Mouse (Mus musculus): ENCODE data around the gene C8g. TPM values are rescaled to one million over a fixed set of nuclear protein-coding genes. Genes with fewer than 3 reads are reported as not detected.

The C8g gene
- total and polyA plus RNA-seq, 2 experiments from 2014 or later = 0.58 to 6.5 TPM

DNA sequence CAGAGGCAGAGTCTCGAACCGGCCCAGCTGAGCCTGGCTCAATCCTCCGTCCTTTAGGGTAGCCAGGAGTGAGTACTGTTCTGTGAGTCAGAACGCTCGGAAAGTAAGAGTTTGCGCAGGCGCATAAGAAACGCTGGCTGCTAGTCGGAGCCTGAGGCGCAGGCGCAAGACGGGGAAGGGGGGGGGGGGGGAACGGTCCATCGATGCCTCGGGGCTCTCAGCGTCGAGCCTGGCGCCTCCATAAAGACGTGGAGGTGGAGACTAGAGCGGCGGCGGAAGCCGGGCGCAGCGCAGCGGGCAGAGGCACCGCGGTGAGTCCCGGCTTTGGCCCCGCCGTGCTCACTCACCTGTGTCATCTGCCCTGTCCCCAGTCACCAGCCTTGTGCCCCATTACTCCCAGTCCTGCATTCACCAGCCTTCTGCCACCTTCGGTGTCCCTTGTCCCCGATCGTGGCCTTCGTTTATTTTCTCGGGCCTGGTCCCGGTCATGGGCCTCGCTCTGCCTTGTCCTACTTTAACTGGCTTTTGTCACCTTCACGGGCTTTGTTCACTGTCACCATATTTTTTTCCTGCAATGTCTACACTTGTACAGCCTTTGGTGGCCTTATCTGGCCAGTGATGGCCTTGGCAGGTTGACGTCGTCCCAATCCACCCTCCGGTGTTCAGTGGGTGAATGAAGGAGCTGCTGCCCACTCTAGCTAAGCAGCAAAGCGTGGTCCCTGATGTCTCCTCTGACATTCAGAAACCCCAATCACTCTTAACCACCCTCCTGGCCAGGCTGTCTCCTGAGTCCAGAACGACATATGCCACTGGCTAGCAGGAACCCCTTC is 728 bp downstream of the C8g start, which contains the start of gene Fbxw5:
TSS of gene Fbxw5 (plus strand) at position 175 of the 830 bp plus-strand sequence.
- Histone ChIP-seq H3K4me3 (ENCODE audit: low read length) (peak within 1 kb of the TSS; percentile 69), H3K27me3 (ENCODE audit: insufficient read depth, low read length) (no peaks in the 10 kb centered on the region), H3K4me2 (ENCODE audit: low read depth, low read length) (peak within 1 kb of the TSS; percentile 94), H3K36me3 (ENCODE audit: insufficient read depth, low read length) (peaks cover 28% of the 10 kb centered on the region; the same call in 1 of the 2 replicates), H3K27ac (peak within 1 kb of the TSS; percentile 90), H3K4me1 (ENCODE audit: insufficient read depth, low read length) (peaks cover 14% of the 10 kb centered on the region), H3K9me3 (ENCODE audit: low read length) (no peaks in the 10 kb centered on the region), H3K9ac (replicated peaks; ENCODE audit: low read length) (peak within 1 kb of the TSS; percentile 88)
- under 1% methylated on average over 42 of the region's 44 CpGs for WGBS
- ATAC-seq (peak; percentile 91), DNase-seq (ENCODE audit: low spot score) (peak; percentile 98)
- TF ChIP-seq CTCF (IDR thresholded peaks at IDR 0.05; ENCODE audit: low read depth) = no peak

DNA sequence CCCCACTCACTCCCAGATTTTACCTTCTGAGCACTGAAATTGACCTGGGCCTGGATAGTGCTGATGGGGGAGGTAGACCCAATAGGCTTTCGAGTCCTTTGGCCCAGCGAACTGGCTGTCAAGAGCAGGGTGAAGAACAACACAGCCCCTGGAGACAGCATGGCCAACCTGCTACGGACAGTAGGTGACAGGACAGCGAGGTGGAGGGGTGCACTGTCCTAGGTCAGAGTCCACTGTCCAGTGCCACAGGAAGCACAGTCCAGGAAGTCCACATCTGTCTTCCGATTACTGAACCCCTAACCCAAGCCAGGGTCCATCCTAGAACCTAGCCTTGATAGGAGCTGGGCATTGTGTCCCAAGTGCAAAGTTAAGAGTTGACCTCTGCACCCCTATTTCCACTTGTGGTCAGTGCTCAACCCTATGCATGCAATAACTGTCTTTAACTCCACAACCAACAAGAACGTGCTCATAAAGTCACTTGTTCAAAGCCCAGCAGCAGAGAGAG is 1.4 kb downstream of the C8g start:
- H3K9me3 ChIP-seq (ENCODE audit: low read length) = no peaks in the 10 kb centered on the region
- WGBS = 74% methylated on average over 6 of the region's 6 CpGs
- H3K27ac ChIP-seq = peak overlapping the region; percentile 74
- H3K27me3 ChIP-seq (ENCODE audit: insufficient read depth, low read length) = no peaks in the 10 kb centered on the region
- no peak for TF ChIP-seq CTCF (IDR thresholded peaks at IDR 0.05; ENCODE audit: low read depth)
- H3K36me3 ChIP-seq (ENCODE audit: insufficient read depth, low read length) = peaks cover 24% of the 10 kb centered on the region; the same call in 1 of the 2 replicates
- H3K4me3 ChIP-seq (ENCODE audit: low read length) = peak overlapping the region; percentile 69
- H3K4me1 ChIP-seq (ENCODE audit: insufficient read depth, low read length) = peaks cover 14% of the 10 kb centered on the region
- ATAC-seq = peak; percentile 13; the same call in 1 of the 2 replicates
- peak overlapping the region; percentile 94 for H3K4me2 ChIP-seq (ENCODE audit: low read depth, low read length)
- no peak for DNase-seq (ENCODE audit: low spot score)
- peak overlapping the region; percentile 44 for H3K9ac ChIP-seq (replicated peaks; ENCODE audit: low read length)

DNA sequence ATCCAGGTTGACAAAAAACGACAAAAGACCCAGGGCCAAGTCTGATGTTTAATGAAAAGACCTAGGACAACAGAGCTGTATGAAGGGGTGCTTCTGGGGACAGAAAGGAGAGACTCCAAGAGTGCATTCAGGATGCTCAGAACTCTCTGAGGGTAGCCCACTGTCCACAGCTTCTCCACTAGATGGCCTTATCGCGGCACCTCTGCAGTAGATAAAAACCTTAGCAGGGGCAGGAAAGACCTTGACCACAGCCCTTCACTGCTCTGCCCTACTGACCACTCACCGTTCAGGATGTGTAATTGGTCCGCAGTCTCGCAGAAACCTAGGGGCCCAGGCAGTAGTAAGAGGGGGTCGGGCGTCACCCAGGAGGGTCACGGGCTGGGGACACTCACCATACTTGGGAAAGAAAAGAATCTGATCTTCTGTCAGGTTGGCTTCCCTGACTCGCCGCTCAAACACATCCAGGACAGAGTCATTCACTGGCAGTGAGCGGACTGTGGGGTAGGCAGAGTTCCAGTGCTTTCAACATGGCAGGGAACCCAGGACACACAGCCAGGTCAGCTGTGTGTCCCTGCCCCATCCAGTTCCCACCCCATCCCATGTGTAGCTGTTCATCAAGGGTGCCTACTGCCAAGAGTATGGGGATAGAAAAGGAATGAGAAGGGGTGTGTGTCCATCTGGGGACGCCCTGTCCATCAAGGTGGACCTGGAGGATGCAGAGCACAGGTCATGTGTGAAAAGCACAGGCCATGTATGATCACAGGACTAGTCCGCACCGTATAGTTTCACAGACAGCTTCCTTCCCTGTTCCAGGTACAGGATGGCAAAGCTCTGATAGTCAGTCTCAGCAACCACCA is 2.7 kb downstream of the C8g start:
- peaks cover 14% of the 10 kb centered on the region for H3K4me1 ChIP-seq (ENCODE audit: insufficient read depth, low read length)
- no peak overlapping the region for H3K9ac ChIP-seq (replicated peaks; ENCODE audit: low read length)
- 72% methylated on average over 15 of the region's 15 CpGs for WGBS
- DNase-seq (ENCODE audit: low spot score) (no peak), ATAC-seq (no peak)
- H3K9me3 ChIP-seq (ENCODE audit: low read length) = no peaks in the 10 kb centered on the region
- H3K27me3 ChIP-seq (ENCODE audit: insufficient read depth, low read length) = no peaks in the 10 kb centered on the region
- no peak overlapping the region for H3K4me2 ChIP-seq (ENCODE audit: low read depth, low read length)
- H3K27ac ChIP-seq = no peak overlapping the region
- H3K4me3 ChIP-seq (ENCODE audit: low read length) = no peak overlapping the region
- peaks cover 13% of the 10 kb centered on the region; the same call in 1 of the 2 replicates for H3K36me3 ChIP-seq (ENCODE audit: insufficient read depth, low read length)
- no peak for TF ChIP-seq CTCF (IDR thresholded peaks at IDR 0.05; ENCODE audit: low read depth)

DNA sequence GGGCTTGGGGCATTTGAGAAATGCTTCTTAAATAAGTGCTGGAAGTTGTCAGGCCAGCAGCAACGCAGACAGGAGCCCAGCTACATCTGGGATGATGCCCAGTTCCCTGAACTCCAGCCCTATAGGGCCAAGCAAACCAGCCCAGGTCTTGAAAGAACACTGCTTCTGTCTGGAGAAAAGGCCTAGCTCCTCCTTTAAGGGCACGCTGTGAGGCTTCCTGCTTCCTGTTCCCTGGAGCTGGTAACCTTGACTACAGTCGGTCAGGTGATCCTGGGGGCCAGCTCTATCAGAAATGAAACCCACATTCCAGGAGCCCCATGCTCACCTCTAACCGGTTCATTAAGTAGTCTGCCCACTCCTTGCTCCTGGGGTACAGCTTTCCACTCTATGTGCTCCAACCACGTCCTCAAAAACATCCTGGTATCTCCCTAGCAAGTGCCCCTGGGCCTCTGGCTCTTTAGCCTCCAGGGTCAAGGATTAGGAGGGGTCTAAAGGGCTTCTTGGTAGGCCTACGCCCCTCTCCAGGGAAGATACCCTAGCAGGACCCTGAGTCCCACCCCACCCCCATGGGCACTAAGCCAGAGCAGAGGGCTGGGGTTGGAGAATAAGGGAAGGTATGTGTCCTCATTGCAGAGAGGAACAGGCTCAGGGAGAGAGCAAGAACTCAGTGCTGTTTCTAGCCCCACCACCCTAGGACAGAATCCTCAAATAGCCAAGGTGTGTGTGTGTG is 3.5 kb downstream of the C8g start:
- no peak overlapping the region for H3K4me3 ChIP-seq (ENCODE audit: low read length)
- H3K9ac ChIP-seq (replicated peaks; ENCODE audit: low read length) = no peak overlapping the region
- H3K36me3 ChIP-seq (ENCODE audit: insufficient read depth, low read length) = peaks cover 5% of the 10 kb centered on the region; the same call in 1 of the 2 replicates
- H3K4me2 ChIP-seq (ENCODE audit: low read depth, low read length) = no peak overlapping the region
- TF ChIP-seq CTCF (IDR thresholded peaks at IDR 0.05; ENCODE audit: low read depth) = no peak
- H3K4me1 ChIP-seq (ENCODE audit: insufficient read depth, low read length) = peaks cover 14% of the 10 kb centered on the region
- DNase-seq (ENCODE audit: low spot score) (no peak), ATAC-seq (no peak)
- 53% methylated on average over 6 of the region's 6 CpGs for WGBS
- no peaks in the 10 kb centered on the region for H3K9me3 ChIP-seq (ENCODE audit: low read length)
- H3K27ac ChIP-seq = peak overlapping the region; percentile 38; the same call in 1 of the 2 replicates
- H3K27me3 ChIP-seq (ENCODE audit: insufficient read depth, low read length) = no peaks in the 10 kb centered on the region

DNA sequence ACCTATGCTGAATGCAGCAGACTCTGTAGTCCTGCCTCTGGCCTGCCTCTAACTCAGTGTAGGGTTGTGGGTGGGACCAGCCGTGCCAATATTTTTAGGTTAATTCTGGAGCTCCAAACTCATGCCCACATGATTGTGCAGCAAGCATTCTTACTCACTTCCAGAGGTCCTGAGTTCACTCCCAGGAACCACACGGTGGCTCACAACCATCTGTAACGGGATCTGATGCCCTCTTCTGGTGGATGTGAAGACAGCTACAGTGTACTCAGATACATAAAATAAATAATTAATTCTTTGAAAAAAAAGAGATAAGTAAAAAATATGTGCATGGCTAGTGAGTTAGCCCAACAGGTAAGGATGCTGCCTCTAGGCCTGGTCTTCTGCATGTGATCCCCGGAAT is 5.1 kb downstream of the C8g start:
- no peak for ATAC-seq
- Histone ChIP-seq H3K4me2 (ENCODE audit: low read depth, low read length) (no peak overlapping the region), H3K4me1 (ENCODE audit: insufficient read depth, low read length) (peaks cover 8% of the 10 kb centered on the region), H3K27ac (no peak overlapping the region), H3K9me3 (ENCODE audit: low read length) (no peaks in the 10 kb centered on the region), H3K27me3 (ENCODE audit: insufficient read depth, low read length) (no peaks in the 10 kb centered on the region), H3K36me3 (ENCODE audit: insufficient read depth, low read length) (no peaks in the 10 kb centered on the region), H3K4me3 (ENCODE audit: low read length) (no peak overlapping the region), H3K9ac (replicated peaks; ENCODE audit: low read length) (no peak overlapping the region)
- DNase-seq (ENCODE audit: low spot score) = peak; percentile 58
- peak; percentile 72 for TF ChIP-seq CTCF (IDR thresholded peaks at IDR 0.05; ENCODE audit: low read depth)
- WGBS = 41% methylated on average over 4 of the region's 4 CpGs

DNA sequence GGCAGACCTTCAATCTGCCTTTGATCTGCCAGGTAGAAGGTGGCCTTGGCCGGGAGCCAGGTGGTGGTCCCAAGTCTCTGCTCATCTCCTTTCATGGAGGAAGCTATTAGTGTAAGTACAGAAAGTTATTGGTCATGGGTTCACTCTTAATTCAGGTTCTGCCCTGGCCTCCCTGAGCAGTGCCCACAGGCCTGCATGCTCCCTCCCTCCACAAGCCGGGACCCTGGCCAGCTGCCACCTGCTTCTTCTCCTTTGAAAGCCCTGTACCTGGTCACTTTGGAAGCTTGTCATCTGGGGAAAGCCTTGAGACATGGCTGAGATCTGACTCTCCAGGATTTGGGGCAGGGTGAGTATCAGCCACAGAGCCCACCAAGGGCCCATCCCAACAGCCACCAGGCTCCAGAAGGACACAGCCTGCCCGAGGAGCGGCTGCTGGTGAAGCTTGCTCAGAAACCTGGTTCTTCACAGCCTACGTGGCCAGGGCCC is 8.0 kb downstream of the C8g start, which contains the start of gene Lcn12:
TSS of gene Lcn12 (minus strand) at position 436 of the 486 bp plus-strand sequence.
- 89% methylated on average over 5 of the region's 5 CpGs for WGBS
- H3K27me3 ChIP-seq (ENCODE audit: insufficient read depth, low read length) = no peaks in the 10 kb centered on the region
- H3K4me3 ChIP-seq (ENCODE audit: low read length) = no peak within 1 kb of the TSS
- DNase-seq (ENCODE audit: low spot score) = no peak
- H3K9me3 ChIP-seq (ENCODE audit: low read length) = no peaks in the 10 kb centered on the region
- H3K4me1 ChIP-seq (ENCODE audit: insufficient read depth, low read length) = no peaks in the 10 kb centered on the region
- H3K36me3 ChIP-seq (ENCODE audit: insufficient read depth, low read length) = no peaks in the 10 kb centered on the region
- no peak for ATAC-seq
- no peak for TF ChIP-seq CTCF (IDR thresholded peaks at IDR 0.05; ENCODE audit: low read depth)
- H3K27ac ChIP-seq = no peak within 1 kb of the TSS
- no peak within 1 kb of the TSS for H3K4me2 ChIP-seq (ENCODE audit: low read depth, low read length)
- no peak within 1 kb of the TSS for H3K9ac ChIP-seq (replicated peaks; ENCODE audit: low read length)

All from hindbrain, postnatal 0 days (tissue).